Mouse (Mus musculus) neutrophil, adult 5-6 weeks (primary cell): ENCODE results near the gene Gria1. TPM values are rescaled to one million over a fixed set of nuclear protein-coding genes. Genes with fewer than 3 reads are reported as not detected.

Experiments
- ATAC-seq: fragments of 151-379, 151-347 bp; 2 replicates; pipeline ENCODE4 v1.8.0; 2017; ENCODE audit warnings: mild to moderate bottlenecking, moderate TSS enrichment; ENCODE audit not compliant: insufficient number of reproducible peaks, poor library complexity, low FRiP score, severe bottlenecking; ENCODE audit errors: extremely low read depth
- total RNA-seq: library from RNA; stranded (forward); fragments of 200-1000 nt; gene quantifications from 2 replicates; pipeline ENCODE4 v1.2.3, GENCODE M21; 2017

Gria1 gene
- total RNA-seq, 1 experiment from 2014 or later = not detected

- no peak for ATAC-seq
These were observed 140.5 kb downstream of the Gria1 start for GRCm38 (mm10) chr11:57151674-57152073.

GRCm38 (mm10) chr11:57154998-57155397, 143.8 kb downstream of the Gria1 start:
- no peak for ATAC-seq

DNA sequence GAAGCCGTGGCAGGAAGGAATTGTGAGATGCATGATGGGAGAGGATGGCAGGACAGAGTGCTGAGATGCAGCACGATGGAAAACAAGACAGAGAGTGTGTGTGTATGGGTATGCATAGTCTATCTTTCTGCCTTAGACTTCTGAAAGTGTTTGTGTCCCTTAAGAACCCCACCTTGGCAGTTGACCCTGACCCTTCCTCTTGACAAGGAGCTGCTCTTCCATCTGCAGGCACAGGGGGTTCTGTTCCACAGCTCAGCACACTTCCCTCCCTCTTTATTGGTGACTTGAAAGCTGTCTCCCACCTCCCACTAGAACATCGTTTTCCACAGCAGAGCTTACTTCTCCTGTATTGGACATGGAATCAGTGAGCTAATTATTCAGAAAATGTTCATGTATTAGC, 148.2 kb downstream of the Gria1 start:
- ATAC-seq = no peak

- ATAC-seq = no peak
These were observed 148.9 kb downstream of the Gria1 start for GRCm38 (mm10) chr11:57160076-57160475.

GRCm38 (mm10) chr11:57162931-57163330, 151.7 kb downstream of the Gria1 start:
- ATAC-seq = no peak

DNA sequence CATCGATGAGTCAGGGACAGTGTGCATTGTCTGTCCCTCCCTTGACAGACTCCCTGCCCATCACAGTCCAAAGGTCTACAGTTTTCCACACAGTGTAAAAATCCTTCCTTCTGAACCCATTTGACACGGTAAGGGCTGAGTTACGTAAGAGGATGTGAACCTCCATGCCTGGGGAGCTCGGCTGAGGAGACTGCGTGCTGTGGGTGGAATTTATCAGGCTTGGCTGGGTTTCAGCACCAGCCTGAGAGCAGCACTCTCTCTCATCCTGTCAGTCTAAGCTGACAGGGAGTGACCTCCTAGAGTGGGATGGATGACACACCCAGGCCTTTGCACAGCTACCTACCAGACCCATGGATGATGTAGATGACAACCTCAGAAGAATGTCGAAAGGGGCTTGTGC, 158.9 kb downstream of the Gria1 start:
- ATAC-seq = no peak

- no peak for ATAC-seq
These were observed 163.0 kb downstream of the Gria1 start for GRCm38 (mm10) chr11:57174165-57174564.

- no peak for ATAC-seq
These were observed 165.4 kb downstream of the Gria1 start for GRCm38 (mm10) chr11:57176552-57176951.

DNA sequence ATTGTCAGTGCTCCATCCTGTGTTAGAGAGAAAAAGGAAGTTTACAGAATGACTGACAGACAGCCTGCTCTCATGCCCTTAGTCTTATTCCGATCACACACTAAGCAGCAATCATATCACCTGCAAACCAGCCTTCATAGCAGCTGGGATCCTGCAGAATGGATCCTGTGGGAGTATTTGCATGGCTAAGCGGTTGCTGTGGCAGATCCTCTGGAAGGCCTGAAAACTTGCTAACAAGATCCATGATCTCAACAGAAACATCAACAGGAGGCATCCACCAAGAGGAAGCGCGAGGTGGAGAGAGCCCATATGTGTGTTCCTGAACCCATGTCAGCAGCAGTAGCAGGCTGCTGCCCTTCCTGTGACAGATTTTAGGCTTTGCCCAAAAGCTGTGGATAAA, 173.0 kb downstream of the Gria1 start:
- ATAC-seq = no peak

- ATAC-seq = no peak
These were observed 173.9 kb downstream of the Gria1 start for GRCm38 (mm10) chr11:57185110-57185509.

GRCm38 (mm10) chr11:57189391-57189790, 178.2 kb downstream of the Gria1 start:
- no peak for ATAC-seq

GRCm38 (mm10) chr11:57194746-57195145, 183.6 kb downstream of the Gria1 start:
- no peak for ATAC-seq

DNA sequence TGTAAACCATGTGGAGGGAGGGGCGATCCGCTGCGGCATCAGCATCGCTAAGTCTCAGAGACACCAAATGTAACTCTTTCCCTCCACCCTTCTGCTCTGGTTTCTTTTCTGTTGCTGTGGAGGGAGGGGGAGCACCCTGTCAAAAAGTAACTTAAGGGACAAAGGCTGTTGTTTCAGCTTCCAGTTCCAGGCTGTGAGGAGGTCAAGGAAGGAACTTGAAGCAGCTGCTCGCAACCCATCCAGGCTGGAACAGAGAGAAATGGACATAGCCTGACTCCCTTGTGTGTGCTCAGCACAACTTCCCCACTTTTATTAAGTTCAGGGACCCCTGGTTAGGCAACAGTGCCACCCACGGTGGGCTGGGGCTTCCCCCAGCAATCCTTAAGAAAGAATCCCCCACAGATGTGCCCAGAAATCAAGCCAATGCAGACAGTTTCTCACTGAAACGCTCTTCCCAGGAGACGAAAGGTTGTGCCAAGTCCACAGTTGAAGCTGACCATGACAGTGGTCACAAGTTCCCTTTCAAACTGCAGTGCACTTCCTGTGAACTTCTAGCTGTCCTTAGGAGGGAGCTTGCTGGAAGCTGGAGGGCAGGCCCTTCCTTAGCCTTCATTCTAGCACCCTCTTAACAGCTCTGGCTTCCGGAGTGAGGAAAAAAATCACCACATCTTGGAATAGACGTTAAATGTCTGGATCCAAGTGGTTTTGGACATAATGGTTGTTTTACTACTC, 190.2 kb downstream of the Gria1 start:
- ATAC-seq = no peak

- no peak for ATAC-seq
These were observed 193.2 kb downstream of the Gria1 start for GRCm38 (mm10) chr11:57204371-57204770.

DNA sequence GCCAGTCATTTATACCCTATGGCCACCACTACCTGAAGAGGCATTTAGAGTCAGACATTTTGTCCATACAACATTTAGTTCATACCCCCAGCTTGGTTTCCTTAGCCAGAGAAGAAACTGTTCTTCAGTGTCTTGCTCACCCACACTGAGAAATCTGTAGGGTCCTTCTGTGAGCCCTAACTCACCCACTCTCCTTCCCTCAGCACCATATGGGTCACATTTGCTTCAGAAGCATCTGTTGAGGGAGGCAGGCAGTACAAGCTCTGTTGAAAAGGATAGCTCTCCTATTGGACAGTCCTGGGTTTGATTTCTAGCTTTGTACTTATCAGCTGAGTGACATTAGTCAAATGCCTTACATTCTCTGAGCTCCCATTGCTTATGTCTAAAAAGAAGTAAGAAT, 196.1 kb downstream of the Gria1 start:
- ATAC-seq = no peak

DNA sequence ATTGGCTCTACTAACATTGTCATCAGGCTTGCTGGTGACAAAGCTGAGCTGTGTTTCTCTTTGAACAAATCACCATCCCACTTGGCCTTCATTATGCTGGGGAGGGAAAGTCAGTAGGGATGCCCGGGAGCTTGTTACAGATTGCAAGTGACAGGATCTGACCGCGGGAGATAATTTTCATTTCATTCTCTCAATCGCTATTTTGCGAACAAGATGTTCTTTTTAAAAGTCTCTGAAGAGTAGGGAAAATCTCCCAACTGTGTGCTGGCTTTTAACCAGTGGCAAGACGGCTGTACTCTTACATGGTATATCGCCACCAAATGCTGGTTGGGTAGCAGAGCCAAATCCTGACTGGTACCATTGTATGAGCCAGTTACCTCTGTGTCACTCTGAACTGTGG, 202.9 kb downstream of the Gria1 start:
- ATAC-seq = no peak

DNA sequence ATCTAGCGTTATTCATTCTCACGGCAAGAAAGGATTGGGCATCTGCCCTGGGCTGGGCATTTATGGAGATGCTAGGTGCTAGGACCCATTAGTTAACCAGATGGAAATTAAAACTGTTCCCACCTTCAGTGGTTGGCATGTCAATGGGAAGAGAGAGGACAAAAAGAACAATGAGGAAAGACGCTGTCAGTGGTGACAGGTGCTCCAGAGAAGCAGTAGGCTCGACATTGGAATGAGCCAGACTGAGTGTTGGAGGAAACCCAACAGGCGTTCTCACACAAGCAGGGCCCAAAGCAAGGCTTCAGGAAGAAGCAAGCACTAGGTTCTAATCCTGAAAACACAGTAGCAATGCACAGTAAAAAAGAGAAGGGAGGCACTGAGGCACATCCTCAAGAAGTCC, 203.4 kb downstream of the Gria1 start:
- ATAC-seq = no peak

DNA sequence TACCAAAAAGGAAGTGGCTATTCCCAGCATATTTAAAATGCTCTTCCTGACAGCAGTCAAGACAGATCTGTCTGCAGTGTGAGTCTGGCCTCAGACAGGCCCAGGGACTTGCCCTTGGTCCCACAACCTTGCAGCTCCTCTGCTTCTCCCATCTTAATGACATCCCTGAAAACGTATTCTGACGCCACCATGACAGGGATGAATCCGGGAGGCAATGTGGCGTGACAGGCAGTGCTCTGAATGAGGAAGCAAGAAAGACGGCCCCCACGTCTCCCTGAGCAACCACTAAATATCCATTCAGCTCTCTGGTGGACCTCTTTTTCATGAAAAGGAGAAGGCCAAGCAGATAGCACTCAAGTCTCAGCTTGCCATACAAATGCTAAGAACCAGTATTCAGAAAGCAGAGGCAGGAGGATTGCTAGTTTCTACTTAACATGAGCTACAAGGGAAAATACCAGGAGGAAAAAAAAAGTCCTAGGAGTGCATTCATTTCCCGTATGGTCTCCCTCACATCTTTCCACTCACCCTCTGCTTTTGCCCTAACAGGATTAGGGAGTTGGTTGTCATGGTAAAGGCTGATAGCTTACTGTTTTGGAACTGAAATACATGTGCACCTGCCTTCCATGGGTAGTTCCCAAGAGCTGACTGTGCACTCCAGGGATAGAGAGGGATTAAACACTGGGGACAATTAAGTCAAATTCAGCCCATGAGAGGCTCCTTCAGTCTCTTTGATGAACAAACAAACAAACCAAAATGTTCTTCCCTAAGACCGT, 211.8 kb downstream of the Gria1 start:
- no peak for ATAC-seq

DNA sequence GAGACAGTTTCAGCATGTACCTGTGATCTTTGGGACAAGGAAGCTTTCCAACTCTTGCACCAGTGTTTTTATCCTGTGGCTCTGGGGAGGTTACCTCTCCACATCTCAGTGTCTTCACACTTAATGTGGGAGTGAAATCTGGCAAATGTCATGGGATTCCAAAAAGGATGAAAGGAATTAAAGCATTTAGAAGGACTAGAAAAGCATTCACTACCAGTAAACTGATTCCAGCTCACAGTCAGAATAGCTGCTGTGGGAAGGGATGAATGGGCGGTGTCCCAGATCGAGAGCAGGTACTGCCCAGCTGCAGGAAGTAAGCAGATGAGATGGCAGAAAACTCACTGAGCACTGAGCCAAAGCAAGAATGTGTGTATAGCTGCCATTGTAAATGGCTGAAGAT, 224.3 kb downstream of the Gria1 start:
- no peak for ATAC-seq

DNA sequence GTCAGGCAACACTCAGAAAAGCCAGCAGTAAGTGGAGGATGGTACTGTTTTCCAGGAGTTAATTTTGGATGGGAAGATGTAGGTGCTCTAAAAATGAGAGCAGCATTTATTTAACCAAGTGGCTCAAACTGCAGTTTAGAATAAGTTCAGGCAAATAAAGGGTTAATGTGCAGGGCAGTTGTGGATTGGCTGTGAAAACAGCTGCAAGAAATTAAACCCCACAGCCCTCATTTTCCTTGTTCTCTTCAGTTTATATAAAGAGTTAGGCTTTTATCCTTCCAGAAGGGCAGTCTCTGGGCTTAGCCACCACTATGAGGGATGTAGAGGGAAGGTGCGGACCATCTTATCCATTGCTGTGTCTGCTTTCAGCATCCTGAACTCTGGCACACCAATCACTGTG, 225.2 kb downstream of the Gria1 start:
- ATAC-seq = no peak
